8 mouse cellular contexts compared by ENCODE assay signal in genomic region chr4:66403116-66403707, GRCm38 (mm10). TPM values are rescaled to one million over a fixed set of nuclear protein-coding genes. Genes with fewer than 3 reads are reported as not detected.
DNase-seq lines count a peak whose midpoint lies in the region; ATAC-seq lines count a peak whose summit lies in the region.

No protein-coding gene starts in this region.

- 0 out of 2 replicates have a peak, but pooled peaks cover 3% of the 10 kb centered on the region for H3K4me1 ChIP-seq in kidney, embryonic 14.5 days (ENCODE audit: control insufficient read depth, insufficient read depth, low read length)
- H3K4me1 ChIP-seq in hindbrain, embryonic 14.5 days (replicated peaks; ENCODE audit: control insufficient read depth, insufficient read depth, low read length), result peaks cover 4% of the 10 kb centered on the region; the same call in 1 of the 2 replicates
- peaks cover 22% of the 10 kb centered on the region for H3K4me1 ChIP-seq in midbrain, embryonic 15.5 days

- H3K4me3 ChIP-seq in kidney, embryonic 14.5 days (ENCODE audit: low read length), result peak overlapping the region; percentile 65
- peak overlapping the region; percentile 66 for H3K4me3 ChIP-seq in hindbrain, embryonic 14.5 days (replicated peaks; ENCODE audit: low read length)
- peak overlapping the region; percentile 63 for H3K4me3 ChIP-seq in midbrain, embryonic 15.5 days

- WGBS in kidney, embryonic 14.5 days, result 0% methylated on average over 22 of the region's 22 CpGs
- WGBS in hindbrain, embryonic 14.5 days, result under 1% methylated on average over 22 of the region's 22 CpGs
- WGBS in midbrain, embryonic 15.5 days, result under 1% methylated on average over 22 of the region's 22 CpGs

- peak overlapping the region; percentile 69; the same call in 1 of the 2 replicates for H3K9ac ChIP-seq in kidney, embryonic 14.5 days (ENCODE audit: low read depth, low read length)
- peak overlapping the region; percentile 96 for H3K9ac ChIP-seq in hindbrain, embryonic 14.5 days
- peak overlapping the region; percentile 96 for H3K9ac ChIP-seq in midbrain, embryonic 15.5 days

- peaks cover 30% of the 10 kb centered on the region for H3K27me3 ChIP-seq in kidney, embryonic 14.5 days (ENCODE audit: control insufficient read depth, insufficient read depth, low read length)
- no peaks in the 10 kb centered on the region for H3K27me3 ChIP-seq in hindbrain, embryonic 14.5 days (ENCODE audit: control insufficient read depth, insufficient read depth, low read length)
- no peaks in the 10 kb centered on the region for H3K27me3 ChIP-seq in midbrain, embryonic 15.5 days (replicated peaks)

- ATAC-seq in kidney, embryonic 14.5 days (ENCODE audit: low FRiP score, low TSS enrichment), result peak; percentile 66
- ATAC-seq in hindbrain, embryonic 14.5 days (ENCODE audit: low FRiP score), result peak; percentile 25; the same call in 1 of the 2 replicates
- ATAC-seq in midbrain, embryonic 15.5 days (replicated peaks), result peak; percentile 60

- no peak overlapping the region for H3K27ac ChIP-seq in kidney, embryonic 14.5 days (ENCODE audit: low read depth, low read length)
- peak overlapping the region; percentile 90 for H3K27ac ChIP-seq in hindbrain, embryonic 14.5 days
- peak overlapping the region; percentile 87 for H3K27ac ChIP-seq in midbrain, embryonic 15.5 days

- H3K36me3 ChIP-seq in kidney, embryonic 14.5 days (ENCODE audit: control insufficient read depth, insufficient read depth, low read length), result no peaks in the 10 kb centered on the region
- H3K36me3 ChIP-seq in hindbrain, embryonic 14.5 days (replicated peaks; ENCODE audit: control insufficient read depth, insufficient read depth), result no peaks in the 10 kb centered on the region
- H3K36me3 ChIP-seq in midbrain, embryonic 15.5 days (replicated peaks), result no peaks in the 10 kb centered on the region

- DNase-seq in kidney, adult 11 months, result no peak
- DNase-seq in embryo, embryonic 10.5 days (ENCODE audit: low spot score), result peak; percentile 38
- no peak for DNase-seq in hindbrain, embryonic 14.5 days (ENCODE audit: low spot score)
- no peak for DNase-seq in cerebellum, adult 11 months
- no peak for DNase-seq in adrenal gland, adult 8-10 months
- no peak for DNase-seq in natural killer cell, adult 2 months (ENCODE audit: low spot score in 2 of 2)

- peak overlapping the region; percentile 98 for H3K4me2 ChIP-seq in kidney, embryonic 14.5 days (replicated peaks; ENCODE audit: low read depth, low read length)
- peak overlapping the region; percentile 81 for H3K4me2 ChIP-seq in hindbrain, embryonic 14.5 days (replicated peaks)
- peak overlapping the region; percentile 89 for H3K4me2 ChIP-seq in midbrain, embryonic 15.5 days

- H3K9me3 ChIP-seq in kidney, embryonic 14.5 days (ENCODE audit: control insufficient read depth, low read length), result no peaks in the 10 kb centered on the region
- H3K9me3 ChIP-seq in hindbrain, embryonic 14.5 days (ENCODE audit: control insufficient read depth, low read length), result no peaks in the 10 kb centered on the region
- no peaks in the 10 kb centered on the region for H3K9me3 ChIP-seq in midbrain, embryonic 15.5 days

RNA-seq across cellular contexts. Expression of gene Astn2, which starts 1.2 kb away (rescaled TPM):
- polyA plus RNA-seq in kidney, embryonic 14.5 days (2014; fragmentation: Nextera tagmentation; extraction: Ambion mirVana), result 0.60 and 0.67 TPM in 2 replicates
- polyA plus RNA-seq in hindbrain, embryonic 14.5 days (2014; fragmentation: Nextera tagmentation; extraction: Ambion mirVana), result 4.3 and 4.4 TPM in 2 replicates
- polyA plus RNA-seq in midbrain, embryonic 15.5 days (2015; fragmentation: Nextera tagmentation; extraction: Ambion mirVana), result 3.8 and 4.0 TPM in 2 replicates
- 1 to 10 TPM; 1.4 to 1.9 (median 1.6) TPM for total RNA-seq in adrenal gland, adult 8-10 months (2022)
